Mouse (Mus musculus) lung, embryonic 16.5 days (tissue): ENCODE measurements around the gene Sept5. TPM values are rescaled to one million over a fixed set of nuclear protein-coding genes. Genes with fewer than 3 reads are reported as not detected.

Source experiments
- ATAC-seq: fragments of 200-750 bp; cut with Nextera tagmentation; 2 replicates; pipeline ENCODE4 v1.8.0; 2017; ENCODE audit warnings: low read depth, mild to moderate bottlenecking, moderate library complexity
- H3K27ac ChIP-seq: fragments of 300-500 bp; sonication (generic); 2 replicates; pipeline ENCODE4 v1.5.1; 2014; ENCODE audit warnings: mild to moderate bottlenecking, control low read depth, low read length
- H3K27me3 ChIP-seq: fragments of 300-500 bp; sonication (generic); 2 replicates; pipeline ENCODE4 v1.6.1; 2014; ENCODE audit warnings: low read depth, low read length, mixed read lengths; ENCODE audit not compliant: control insufficient read depth, insufficient read depth
- H3K36me3 ChIP-seq: fragments of 300-500 bp; sonication (generic); 2 replicates; pipeline ENCODE4 v1.6.1; 2014; ENCODE audit warnings: low read length; ENCODE audit not compliant: control insufficient read depth, insufficient read depth
- H3K4me1 ChIP-seq: fragments of 300-500 bp; sonication (generic); replicated peaks from 2 replicates; pipeline ENCODE4 v1.6.1; 2014; ENCODE audit warnings: low read length, mixed read lengths; ENCODE audit not compliant: control insufficient read depth, insufficient read depth
- H3K4me2 ChIP-seq: fragments of 300-500 bp; sonication (generic); 2 replicates; pipeline ENCODE4 v1.6.1; 2014; ENCODE audit warnings: low read depth, low read length, control low read depth
- H3K4me3 ChIP-seq: fragments of 300-500 bp; sonication (generic); 2 replicates; pipeline ENCODE4 v1.5.1; 2014; ENCODE audit warnings: mild to moderate bottlenecking, low read length, control low read depth
- H3K9ac ChIP-seq: fragments of 300-500 bp; sonication (generic); 2 replicates; pipeline ENCODE4 v1.6.1; 2014; ENCODE audit warnings: low read length, control low read depth
- H3K9me3 ChIP-seq: fragments of 300-500 bp; sonication (generic); 2 replicates; pipeline ENCODE4 v1.6.1; 2016; ENCODE audit warnings: low read length; ENCODE audit not compliant: control insufficient read depth
- WGBS: fragments of 180-500 bp; shearing (Covaris S2); extraction: QIAGEN DNeasy Blood & Tissue Kit; methylation state at CpG from one replicate; pipeline ENCODE4 v1.1.7; 2014; 5-methylcytosine and 5-hydroxymethylcytosine counted together
- polyA plus RNA-seq: library from polyadenylated mRNA; unstranded; fragments of >200 nt; fragmentation: Nextera tagmentation; extraction: Ambion mirVana; gene quantifications from 2 replicates; pipeline ENCODE4 v1.2.1, GENCODE M21; 2015

Gene Sept5
- polyA plus RNA-seq, 1 experiment from 2014 or later = 21.1 TPM

DNA sequence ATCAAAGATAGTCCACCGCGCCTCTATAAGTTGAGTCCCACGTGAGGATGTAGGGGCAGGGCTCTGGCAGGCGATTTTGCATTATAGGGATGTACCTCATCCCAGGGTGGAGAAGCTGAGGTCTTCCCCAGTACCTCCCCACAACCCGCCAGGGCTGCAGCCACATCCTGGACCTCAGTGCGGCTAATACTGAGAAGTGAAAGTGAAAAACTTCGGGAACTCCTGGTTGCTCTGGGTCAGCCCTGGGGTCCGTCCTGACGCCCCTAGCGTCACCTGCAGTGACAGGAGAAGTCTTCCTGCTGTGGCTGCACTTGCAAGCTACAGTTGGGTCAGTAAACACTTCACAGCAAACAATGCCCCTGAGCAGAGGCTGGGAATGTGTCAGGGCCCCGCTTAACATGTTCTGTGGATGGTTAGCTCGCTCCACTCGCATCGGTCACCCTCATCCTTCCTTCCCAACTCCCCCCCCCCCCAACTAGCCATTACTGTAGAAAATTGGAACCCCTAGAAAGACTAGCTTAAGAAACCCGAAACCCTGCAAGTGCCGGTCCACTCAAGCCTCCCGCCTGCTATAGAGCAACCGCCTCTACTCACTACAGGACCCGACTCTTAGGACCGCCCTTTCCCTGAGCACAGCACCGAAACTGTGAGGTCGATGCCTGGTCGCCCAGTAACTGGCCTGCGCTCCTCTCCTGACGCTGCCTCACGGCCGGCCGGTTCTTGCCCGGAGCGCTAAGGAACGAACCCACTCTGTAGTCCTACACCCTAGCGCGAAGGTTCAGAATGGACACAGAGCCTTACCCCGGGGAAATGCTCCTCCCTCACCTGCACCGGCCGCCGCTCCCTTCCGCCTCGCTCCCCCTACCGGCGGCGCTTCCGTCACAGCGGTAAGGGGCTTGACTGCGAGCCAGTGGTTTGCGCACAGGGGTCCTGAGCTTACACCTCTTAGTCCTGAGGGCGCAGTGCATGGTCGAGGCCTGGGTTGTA lies 39.7 kb downstream of the Sept5 start, which contains the start of gene Tbx1:
TSS of gene Tbx1 (minus strand) at position 868 of the 987 bp plus-strand sequence.
- peak within 1 kb of the TSS; percentile 49 for H3K27ac ChIP-seq
- H3K27me3 ChIP-seq = peaks cover 67% of the 10 kb centered on the region
- peaks cover 27% of the 10 kb centered on the region for H3K4me1 ChIP-seq
- peak within 1 kb of the TSS; percentile 58 for H3K9ac ChIP-seq
- no peaks in the 10 kb centered on the region for H3K36me3 ChIP-seq
- H3K4me2 ChIP-seq = peak within 1 kb of the TSS; percentile 67
- 0 out of 2 replicates have a peak, but pooled peaks have one; percentile 18 for ATAC-seq
- no peaks in the 10 kb centered on the region for H3K9me3 ChIP-seq
- H3K4me3 ChIP-seq = peak within 1 kb of the TSS; percentile 51
- WGBS = 3% methylated on average over 48 of the region's 48 CpGs

GRCm38 (mm10) chr16:18589080-18589621 lies 40.6 kb downstream of the Sept5 start:
- H3K27me3 ChIP-seq = peaks cover 74% of the 10 kb centered on the region
- H3K36me3 ChIP-seq = no peaks in the 10 kb centered on the region
- no peak overlapping the region for H3K4me3 ChIP-seq
- no peak overlapping the region for H3K4me2 ChIP-seq
- no peaks in the 10 kb centered on the region for H3K9me3 ChIP-seq
- ATAC-seq = no peak
- peak overlapping the region; percentile 75 for H3K27ac ChIP-seq
- no peak overlapping the region for H3K9ac ChIP-seq
- WGBS = 43% methylated on average over 9 of the region's 9 CpGs
- H3K4me1 ChIP-seq = peaks cover 27% of the 10 kb centered on the region

DNA sequence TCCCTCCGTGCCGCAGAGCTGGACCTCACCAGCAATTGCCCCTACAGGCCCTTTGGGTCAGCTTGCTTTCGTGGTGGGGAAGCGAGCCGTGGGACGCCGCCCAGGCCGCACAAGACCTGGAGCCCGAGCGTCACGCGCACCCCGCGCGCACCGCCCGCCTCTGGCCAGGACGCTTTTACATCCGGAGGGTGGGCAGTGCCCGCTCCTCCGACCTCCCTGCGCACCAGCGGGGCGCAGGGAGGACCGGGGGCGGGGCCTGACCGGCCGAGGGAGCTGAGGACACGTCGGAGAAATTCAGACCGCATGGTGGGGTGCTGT lies 41.1 kb downstream of the Sept5 start:
- Histone ChIP-seq H3K27ac (peak overlapping the region; percentile 75), H3K36me3 (no peaks in the 10 kb centered on the region), H3K9ac (peak overlapping the region; percentile 65), H3K27me3 (peaks cover 79% of the 10 kb centered on the region), H3K9me3 (no peaks in the 10 kb centered on the region), H3K4me2 (peak overlapping the region; percentile 59), H3K4me1 (peaks cover 27% of the 10 kb centered on the region), H3K4me3 (peak overlapping the region; percentile 47)
- ATAC-seq = peak; percentile 13; the same call in 1 of the 2 replicates
- 10% methylated on average over 31 of the region's 31 CpGs for WGBS

GRCm38 (mm10) chr16:18587847-18588737 lies 41.7 kb downstream of the Sept5 start:
- no peaks in the 10 kb centered on the region for H3K36me3 ChIP-seq

GRCm38 (mm10) chr16:18586906-18587546 lies 42.7 kb downstream of the Sept5 start:
- Histone ChIP-seq H3K4me3 (peak overlapping the region; percentile 63), H3K9ac (peak overlapping the region; percentile 73), H3K9me3 (no peaks in the 10 kb centered on the region), H3K27ac (peak overlapping the region; percentile 66), H3K4me2 (peak overlapping the region; percentile 90), H3K27me3 (peaks cover 94% of the 10 kb centered on the region), H3K36me3 (no peaks in the 10 kb centered on the region), H3K4me1 (peaks cover 33% of the 10 kb centered on the region)
- no peak for ATAC-seq
- 3% methylated on average over 24 of the region's 62 CpGs for WGBS

More at GRCm38 (mm10) chr16:18587847-18588737, 41.7 kb downstream of the Sept5 start:
- ATAC-seq = peak; percentile 41
- peak overlapping the region; percentile 47 for H3K4me3 ChIP-seq
- H3K27ac ChIP-seq = peak overlapping the region; percentile 75
- peak overlapping the region; percentile 65 for H3K9ac ChIP-seq
- H3K27me3 ChIP-seq = peaks cover 85% of the 10 kb centered on the region
- H3K4me2 ChIP-seq = peak overlapping the region; percentile 59
- peaks cover 27% of the 10 kb centered on the region for H3K4me1 ChIP-seq
- H3K9me3 ChIP-seq = no peaks in the 10 kb centered on the region
- WGBS = 4% methylated on average over 44 of the region's 57 CpGs

DNA sequence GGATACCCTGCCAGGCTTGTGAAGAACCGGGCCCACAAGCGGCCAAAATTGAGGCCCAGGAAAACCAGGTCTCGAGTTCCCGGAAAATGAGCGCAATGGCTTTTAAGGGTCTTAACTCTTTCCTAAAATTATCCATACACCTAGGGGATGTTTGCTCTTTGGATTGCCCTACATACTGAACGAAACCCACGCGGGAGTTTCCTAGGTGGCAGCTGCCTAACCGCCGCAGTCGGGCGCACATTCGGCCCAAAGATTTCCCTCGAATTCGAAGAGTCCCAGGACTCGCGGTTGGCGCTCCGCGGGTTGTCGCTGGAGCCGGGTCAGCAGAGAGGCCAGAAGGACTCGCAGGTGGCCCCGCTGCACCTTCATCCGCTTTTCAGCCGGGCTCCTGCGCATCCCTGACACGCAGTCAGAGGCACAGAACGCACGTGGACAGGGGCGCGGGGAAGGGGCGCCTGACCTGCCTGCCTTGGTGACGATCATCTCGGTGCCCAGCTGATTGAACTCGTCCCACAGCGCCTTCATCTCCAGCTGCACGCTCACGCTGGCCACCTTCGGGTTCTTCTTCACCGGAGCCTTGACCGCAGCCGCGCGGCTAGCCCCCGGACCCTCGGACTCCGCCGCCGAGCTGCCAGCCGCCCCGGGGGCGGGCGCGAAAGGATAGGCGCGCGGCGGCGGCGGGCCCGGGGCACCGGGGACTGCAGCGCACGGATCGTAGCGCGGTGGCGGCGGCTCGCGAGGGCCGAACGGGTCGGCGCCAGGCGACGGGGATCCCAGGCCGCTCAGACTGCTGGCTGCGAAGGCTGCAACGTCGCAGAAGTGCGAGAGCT lies 43.5 kb downstream of the Sept5 start:
- Histone ChIP-seq H3K27me3 (peaks cover 95% of the 10 kb centered on the region), H3K9ac (peak overlapping the region; percentile 73), H3K4me3 (peak overlapping the region; percentile 63), H3K27ac (peak overlapping the region; percentile 66), H3K4me1 (peaks cover 34% of the 10 kb centered on the region), H3K36me3 (no peaks in the 10 kb centered on the region), H3K9me3 (no peaks in the 10 kb centered on the region), H3K4me2 (peak overlapping the region; percentile 90)
- WGBS = 7% methylated on average over 64 of the region's 83 CpGs
- no peak for ATAC-seq

- H3K36me3 ChIP-seq = no peaks in the 10 kb centered on the region
- peaks cover 95% of the 10 kb centered on the region for H3K27me3 ChIP-seq
- peak overlapping the region; percentile 63 for H3K4me3 ChIP-seq
- peaks cover 32% of the 10 kb centered on the region for H3K4me1 ChIP-seq
- no peak for ATAC-seq
- H3K27ac ChIP-seq = peak overlapping the region; percentile 32
- peak overlapping the region; percentile 73 for H3K9ac ChIP-seq
- WGBS = 30% methylated on average over 10 of the region's 10 CpGs
- H3K9me3 ChIP-seq = no peaks in the 10 kb centered on the region
- peak overlapping the region; percentile 90 for H3K4me2 ChIP-seq
These were observed 44.1 kb downstream of the Sept5 start for GRCm38 (mm10) chr16:18585676-18586075.
